Mouse (Mus musculus): ENCODE results near the gene Rbbp4.

GRCm38 (mm10) chr4:129259101-129259500 lies 76.1 kb downstream of the Rbbp4 start:
- TF ChIP-seq CTCF (IDR thresholded peaks at IDR 0.05; ENCODE audit: extremely low read depth, insufficient read length, insufficient replicate concordance, low read depth, low read length) (no peak), POLR2A (IDR thresholded peaks at IDR 0.05; ENCODE audit: low read depth, low read length) (no peak)

All from small intestine, adult 2 months (tissue).